Mouse (Mus musculus) stomach, embryonic 15.5 days (tissue): Measurements from ENCODE around the gene Cbx2. TPM values are rescaled to one million over a fixed set of nuclear protein-coding genes. Genes with fewer than 3 reads are reported as not detected.
A peak's percentile ranks its signal among the peaks of the same experiment; 100 is the strongest.

Source experiments
- ATAC-seq: fragments of 200-750 bp; cut with Nextera tagmentation; 2 replicates; pipeline ENCODE4 v1.8.0; 2017; ENCODE audit warnings: low read depth, moderate number of reproducible peaks, moderate TSS enrichment; ENCODE audit not compliant: insufficient read depth, low FRiP score
- H3K27ac ChIP-seq: fragments of 300-500 bp; sonication (generic); 2 replicates; pipeline ENCODE4 v1.5.1; 2015; ENCODE audit warnings: mild to moderate bottlenecking, inconsistent platforms
- H3K27me3 ChIP-seq: fragments of 300-500 bp; sonication (generic); replicated peaks from 2 replicates; pipeline ENCODE4 v1.6.1; 2015; ENCODE audit warnings: inconsistent platforms
- H3K36me3 ChIP-seq: fragments of 300-500 bp; sonication (generic); 2 replicates; pipeline ENCODE4 v1.6.1; 2015; ENCODE audit warnings: inconsistent platforms
- H3K4me1 ChIP-seq: fragments of 300-500 bp; sonication (generic); 2 replicates; pipeline ENCODE4 v1.6.1; 2015; ENCODE audit warnings: inconsistent platforms
- H3K4me2 ChIP-seq: fragments of 300-500 bp; sonication (generic); 2 replicates; pipeline ENCODE4 v1.6.1; 2015; ENCODE audit warnings: mild to moderate bottlenecking, inconsistent platforms
- H3K4me3 ChIP-seq: fragments of 300-500 bp; sonication (generic); replicated peaks from 2 replicates; pipeline ENCODE4 v1.5.1; 2015; ENCODE audit warnings: inconsistent platforms
- H3K9ac ChIP-seq: fragments of 300-500 bp; sonication (generic); 2 replicates; pipeline ENCODE4 v1.6.1; 2015; ENCODE audit warnings: inconsistent platforms
- H3K9me3 ChIP-seq: fragments of 300-500 bp; sonication (generic); 2 replicates; pipeline ENCODE4 v1.6.1; 2016; ENCODE audit warnings: inconsistent platforms
- WGBS: fragments of 180-500 bp; shearing (Covaris S2); methylation state at CpG from one replicate; pipeline ENCODE4 v1.1.7; 2015; 5-methylcytosine and 5-hydroxymethylcytosine counted together
- polyA plus RNA-seq: library from polyadenylated mRNA; unstranded; fragments of >200 nt; fragmentation: Nextera tagmentation; extraction: Ambion mirVana; gene quantifications from 2 replicates; pipeline ENCODE4 v1.2.1, GENCODE M21; 2015

Cbx2 gene
- polyA plus RNA-seq, 1 experiment from 2014 or later = 21.3 TPM

DNA sequence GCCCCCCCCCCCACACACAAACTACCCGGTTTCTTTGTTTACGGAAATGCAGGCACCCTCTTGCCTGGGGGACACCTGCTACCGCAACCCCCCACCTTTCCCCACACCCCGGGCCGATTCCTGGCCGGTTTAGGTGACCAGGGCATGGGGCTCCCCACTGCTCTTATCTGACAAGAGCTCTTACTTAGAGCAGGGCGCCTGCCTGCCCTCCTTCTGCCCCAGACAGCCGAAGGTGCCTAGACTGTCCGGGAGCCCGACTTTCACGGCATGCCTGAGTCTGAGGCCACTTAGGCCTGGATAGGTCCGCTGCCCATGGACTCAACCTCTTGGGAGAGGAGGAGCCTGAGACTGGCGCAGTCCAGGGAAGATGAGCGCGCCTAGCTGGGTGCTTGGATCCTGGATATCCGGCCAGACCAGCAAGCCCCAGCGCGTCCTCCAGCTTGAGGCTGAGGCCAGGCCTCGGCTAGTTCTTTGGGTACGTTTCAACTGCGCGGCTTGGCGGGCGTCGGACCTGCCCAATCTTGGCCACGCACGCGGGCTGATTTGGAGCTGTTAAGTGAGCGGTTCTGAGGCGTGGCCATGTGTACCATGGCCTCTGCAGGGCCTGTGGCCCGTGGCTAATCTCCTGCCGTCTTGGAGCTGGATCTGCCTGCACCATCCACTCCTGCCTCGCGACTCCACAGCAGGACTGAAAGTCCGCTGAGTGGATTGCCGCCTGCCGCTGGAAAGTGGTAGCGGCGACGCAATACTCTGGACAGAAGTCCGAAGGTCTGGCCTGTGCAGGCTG lies 22.0 kb downstream of the Cbx2 start:
- Histone ChIP-seq H3K4me3 (0 out of 2 replicates have a peak overlapping the region, but pooled peaks have one; percentile 13), H3K9me3 (no peaks in the 10 kb centered on the region), H3K9ac (no peak overlapping the region), H3K27ac (no peak overlapping the region), H3K4me1 (peaks cover 54% of the 10 kb centered on the region), H3K36me3 (no peaks in the 10 kb centered on the region), H3K4me2 (peak overlapping the region; percentile 35), H3K27me3 (peaks cover 84% of the 10 kb centered on the region)
- 2% methylated on average over 41 of the region's 41 CpGs for WGBS
- ATAC-seq = no peak

DNA sequence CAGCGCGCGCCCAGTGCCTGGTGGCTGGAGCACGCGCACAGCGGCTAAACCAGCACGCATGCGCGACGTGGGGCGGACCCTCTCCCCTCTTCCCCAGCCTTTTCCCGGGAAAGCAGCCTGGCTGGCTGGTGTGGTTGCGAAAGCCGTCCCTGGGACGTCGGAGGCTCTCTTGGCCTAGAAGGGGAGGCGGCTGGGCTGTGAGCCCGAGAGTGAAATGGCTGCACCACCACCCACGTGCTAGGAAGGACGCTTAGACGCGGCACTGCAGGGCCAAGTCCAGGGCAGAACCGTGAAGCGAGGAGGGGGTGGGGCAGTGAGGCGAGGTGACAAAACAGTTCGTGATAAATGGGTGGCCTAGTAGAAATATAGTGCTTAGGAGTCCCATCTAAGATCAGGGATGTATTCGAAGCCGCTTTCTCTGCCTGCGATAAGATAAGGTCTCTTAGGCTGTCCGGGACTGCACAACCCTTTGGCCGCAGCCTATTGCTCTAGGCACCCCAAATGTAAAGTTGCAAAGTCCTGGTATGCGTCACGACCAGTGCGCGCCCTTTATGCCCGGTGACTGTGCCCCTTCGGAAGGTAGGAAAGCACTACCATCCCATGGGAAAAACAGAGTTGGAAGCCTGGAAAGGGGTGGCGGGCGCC lies 24.0 kb downstream of the Cbx2 start:
- ATAC-seq = 0 out of 2 replicates have a peak, but pooled peaks have one; percentile 23
- 1% methylated on average over 39 of the region's 39 CpGs for WGBS
- peaks cover 39% of the 10 kb centered on the region for H3K4me1 ChIP-seq
- H3K36me3 ChIP-seq = no peaks in the 10 kb centered on the region
- peak overlapping the region; percentile 31 for H3K4me3 ChIP-seq
- no peaks in the 10 kb centered on the region for H3K9me3 ChIP-seq
- peaks cover 99% of the 10 kb centered on the region for H3K27me3 ChIP-seq
- H3K9ac ChIP-seq = no peak overlapping the region
- peak overlapping the region; percentile 55 for H3K4me2 ChIP-seq
- H3K27ac ChIP-seq = no peak overlapping the region

DNA sequence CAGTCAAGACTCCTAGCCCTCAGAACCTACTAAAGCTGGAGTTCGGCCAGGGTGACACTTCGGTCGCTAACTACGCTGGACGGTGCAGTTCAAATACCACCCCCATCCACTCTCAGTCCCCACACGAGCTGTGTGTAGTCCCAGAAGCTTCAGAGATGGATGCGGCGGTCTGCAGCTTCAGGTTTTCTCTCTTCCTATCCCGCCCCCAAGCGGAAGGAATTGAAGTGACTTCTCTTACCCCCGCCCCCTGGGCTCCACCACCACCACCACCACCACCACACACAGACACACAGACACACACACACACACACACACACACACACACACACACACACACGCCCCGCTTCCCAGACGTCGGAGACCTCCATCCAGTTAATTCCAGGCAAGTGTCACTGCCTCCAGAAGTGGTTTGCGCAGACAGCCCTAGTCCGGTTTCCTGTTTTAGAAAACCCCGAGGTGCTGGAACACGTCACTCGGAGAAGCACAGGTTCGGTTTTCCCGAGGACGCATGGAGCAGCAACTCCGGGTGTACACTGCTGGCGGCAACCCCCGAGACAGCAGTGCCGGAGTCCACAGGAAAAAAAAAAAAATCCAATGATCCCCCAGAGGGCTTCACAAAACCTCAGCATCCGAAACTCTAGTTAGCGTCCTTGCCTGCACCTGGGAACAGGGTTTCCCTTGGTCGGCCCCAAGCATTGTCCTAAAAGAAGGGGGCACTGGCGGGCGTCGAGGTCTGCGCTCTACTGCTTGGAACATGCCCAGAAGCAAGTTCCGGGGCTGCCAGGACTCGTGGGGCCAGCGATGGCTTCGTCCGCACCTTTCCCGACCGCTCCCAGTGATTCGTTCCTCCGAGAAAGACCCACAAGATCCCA lies 24.7 kb downstream of the Cbx2 start:
- Histone ChIP-seq H3K9me3 (no peaks in the 10 kb centered on the region), H3K4me1 (peaks cover 38% of the 10 kb centered on the region), H3K4me3 (peak overlapping the region; percentile 31)

DNA sequence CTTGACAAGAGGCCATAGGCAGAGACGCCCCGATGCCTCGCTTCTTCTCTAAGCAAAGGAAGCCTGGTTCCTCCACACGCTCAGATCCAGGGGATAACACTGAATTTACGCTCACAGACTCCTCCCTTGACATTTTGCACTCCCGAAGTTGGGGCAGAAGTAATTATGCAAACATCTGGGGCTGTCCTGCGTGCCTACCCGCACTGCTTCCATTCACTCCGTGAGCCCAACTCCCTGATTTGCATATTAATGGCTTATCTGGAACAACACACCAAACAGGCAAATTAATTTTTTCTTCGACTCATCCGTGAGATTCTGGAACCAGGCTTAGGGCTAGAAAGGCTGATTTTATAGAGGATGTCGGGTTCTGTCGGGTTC lies 25.4 kb downstream of the Cbx2 start:
- H3K4me2 ChIP-seq = peak overlapping the region; percentile 55
- peaks cover 99% of the 10 kb centered on the region for H3K27me3 ChIP-seq
- peaks cover 39% of the 10 kb centered on the region for H3K4me1 ChIP-seq
- no peak for ATAC-seq
- no peaks in the 10 kb centered on the region for H3K9me3 ChIP-seq
- WGBS = 2% methylated on average over 13 of the region's 13 CpGs
- H3K27ac ChIP-seq = no peak overlapping the region
- no peak overlapping the region for H3K9ac ChIP-seq
- H3K36me3 ChIP-seq = no peaks in the 10 kb centered on the region
- H3K4me3 ChIP-seq = peak overlapping the region; percentile 14

More for the DNA sequence above, 24.7 kb downstream of the Cbx2 start:
- WGBS = 1% methylated on average over 43 of the region's 43 CpGs
- no peak for ATAC-seq
- H3K27ac ChIP-seq = no peak overlapping the region
- H3K9ac ChIP-seq = no peak overlapping the region
- H3K4me2 ChIP-seq = peak overlapping the region; percentile 55
- peaks cover 99% of the 10 kb centered on the region for H3K27me3 ChIP-seq
- H3K36me3 ChIP-seq = no peaks in the 10 kb centered on the region

DNA sequence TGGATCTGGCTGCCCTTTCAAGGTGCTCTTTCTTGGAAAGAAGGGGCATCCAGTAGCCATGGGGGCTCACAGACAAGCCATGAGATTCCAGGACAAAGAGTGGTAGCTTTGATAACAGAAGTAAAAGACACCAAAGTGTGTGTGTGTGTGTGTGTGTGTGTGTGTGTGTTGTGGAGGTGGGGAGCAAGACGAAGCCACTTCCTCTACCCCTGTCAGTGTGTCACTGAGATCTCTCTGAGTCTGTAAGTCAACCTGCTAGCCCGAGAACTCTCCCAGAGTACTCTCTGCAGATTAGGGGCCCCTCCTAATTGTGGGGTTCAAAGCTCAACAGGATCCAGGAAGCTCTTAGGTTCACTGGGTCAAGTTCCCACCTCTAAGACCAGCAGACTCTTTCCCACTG lies 27.6 kb downstream of the Cbx2 start:
- no peaks in the 10 kb centered on the region for H3K9me3 ChIP-seq
- H3K9ac ChIP-seq = no peak overlapping the region
- H3K4me3 ChIP-seq = no peak overlapping the region
- peaks cover 96% of the 10 kb centered on the region for H3K27me3 ChIP-seq
- 3% methylated on average over 2 of the region's 2 CpGs for WGBS
- H3K4me2 ChIP-seq = no peak overlapping the region
- no peaks in the 10 kb centered on the region for H3K36me3 ChIP-seq
- no peak for ATAC-seq
- H3K27ac ChIP-seq = no peak overlapping the region
- peaks cover 47% of the 10 kb centered on the region for H3K4me1 ChIP-seq

DNA sequence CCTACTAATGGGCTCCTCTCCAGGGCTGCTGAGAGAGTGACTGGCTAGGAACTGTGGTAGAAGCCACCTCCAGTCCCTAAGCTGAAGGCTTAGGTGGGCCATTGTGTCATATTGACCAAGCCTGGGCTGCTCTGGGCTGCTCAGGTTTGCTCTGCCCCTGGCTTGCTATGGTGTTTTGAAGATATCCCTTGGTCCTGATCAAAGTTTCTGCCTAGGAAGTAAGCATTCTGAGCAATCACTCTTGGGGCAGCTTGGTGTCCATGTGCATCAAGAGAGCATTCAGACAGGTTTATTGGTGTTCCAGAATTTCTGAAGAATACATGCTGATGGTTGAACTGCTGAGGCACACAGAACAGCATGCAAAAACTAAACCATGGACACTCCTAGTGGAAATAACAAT lies 28.7 kb downstream of the Cbx2 start:
- H3K4me1 ChIP-seq = peaks cover 50% of the 10 kb centered on the region
- no peaks in the 10 kb centered on the region for H3K9me3 ChIP-seq
- no peak overlapping the region for H3K27ac ChIP-seq
- no peak for ATAC-seq
- H3K27me3 ChIP-seq = peaks cover 91% of the 10 kb centered on the region
- no peaks in the 10 kb centered on the region for H3K36me3 ChIP-seq
- H3K4me3 ChIP-seq = no peak overlapping the region
- H3K4me2 ChIP-seq = no peak overlapping the region
- H3K9ac ChIP-seq = no peak overlapping the region

DNA sequence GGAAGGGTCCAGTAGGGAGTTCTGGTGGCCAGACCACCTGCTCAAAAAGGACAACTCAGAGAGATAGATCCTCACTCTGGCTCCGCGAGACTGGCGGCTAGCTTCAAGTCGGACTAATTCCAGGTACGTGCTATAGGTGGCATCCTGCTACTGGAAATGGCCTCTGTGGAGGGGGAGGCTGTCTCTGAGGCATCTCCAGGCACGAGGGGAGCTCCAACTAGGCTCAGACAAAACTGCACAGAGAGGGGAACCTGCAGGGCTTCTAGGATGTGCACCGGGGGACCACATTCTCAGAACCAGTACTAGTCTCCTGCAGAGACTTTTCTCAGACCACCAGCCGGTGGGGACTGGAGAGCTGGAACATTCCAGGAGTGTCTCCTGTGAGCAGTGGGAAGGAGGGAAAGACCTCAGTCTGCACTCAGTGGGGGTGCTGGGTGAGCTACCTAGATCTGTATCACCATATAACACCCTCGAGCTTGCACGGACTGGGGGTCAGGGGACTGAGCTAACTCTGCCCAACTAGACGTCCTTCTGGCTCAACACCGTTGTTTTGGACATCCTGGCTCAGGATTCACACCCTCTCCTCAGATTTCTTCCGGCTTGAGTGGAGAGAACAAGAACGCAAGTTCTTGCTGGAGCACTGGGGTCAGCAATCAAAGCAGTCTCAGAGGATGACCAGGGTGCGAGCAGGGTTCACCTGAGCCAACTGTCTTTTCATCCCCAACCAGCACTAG lies 29.3 kb downstream of the Cbx2 start:
- no peaks in the 10 kb centered on the region for H3K36me3 ChIP-seq
- WGBS = 7% methylated on average over 15 of the region's 15 CpGs
- no peak overlapping the region for H3K4me3 ChIP-seq
- H3K9me3 ChIP-seq = no peaks in the 10 kb centered on the region
- peaks cover 46% of the 10 kb centered on the region for H3K4me1 ChIP-seq
- H3K27ac ChIP-seq = no peak overlapping the region; the same call in 1 of the 2 replicates
- ATAC-seq = no peak
- peaks cover 85% of the 10 kb centered on the region for H3K27me3 ChIP-seq
- no peak overlapping the region for H3K9ac ChIP-seq
- H3K4me2 ChIP-seq = no peak overlapping the region

DNA sequence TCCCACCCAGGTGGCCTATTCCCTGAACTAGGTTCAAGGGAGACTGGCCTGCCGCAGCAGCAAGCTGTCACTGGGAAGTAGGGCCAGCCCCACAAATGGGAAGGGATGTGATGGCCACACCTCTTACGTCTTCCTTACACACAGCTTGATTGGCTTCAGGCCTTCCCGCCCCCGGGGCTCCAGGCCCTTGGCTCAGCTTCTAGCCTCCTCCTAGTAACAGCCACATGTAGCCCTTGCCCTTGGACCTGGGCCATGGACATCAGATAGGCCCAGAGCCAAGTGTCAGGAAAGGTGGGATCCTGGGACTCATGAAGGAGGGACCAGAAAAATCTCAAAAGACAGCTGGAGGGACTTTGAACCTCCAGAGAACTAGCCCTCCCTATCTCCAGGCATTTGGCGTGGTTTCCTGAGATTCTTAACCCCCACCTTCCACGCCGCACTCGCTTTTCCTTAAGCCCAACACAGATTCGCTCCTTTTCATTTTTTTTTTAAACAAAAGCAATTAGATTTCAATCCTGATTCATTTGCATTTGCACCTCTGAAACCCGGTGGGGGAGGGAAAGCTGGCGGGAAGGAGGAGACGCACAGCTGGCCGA lies 30.0 kb downstream of the Cbx2 start:
- Histone ChIP-seq H3K27me3 (peaks cover 84% of the 10 kb centered on the region), H3K4me1 (peaks cover 48% of the 10 kb centered on the region)
- ATAC-seq = peak; percentile 57; the same call in 1 of the 2 replicates

DNA sequence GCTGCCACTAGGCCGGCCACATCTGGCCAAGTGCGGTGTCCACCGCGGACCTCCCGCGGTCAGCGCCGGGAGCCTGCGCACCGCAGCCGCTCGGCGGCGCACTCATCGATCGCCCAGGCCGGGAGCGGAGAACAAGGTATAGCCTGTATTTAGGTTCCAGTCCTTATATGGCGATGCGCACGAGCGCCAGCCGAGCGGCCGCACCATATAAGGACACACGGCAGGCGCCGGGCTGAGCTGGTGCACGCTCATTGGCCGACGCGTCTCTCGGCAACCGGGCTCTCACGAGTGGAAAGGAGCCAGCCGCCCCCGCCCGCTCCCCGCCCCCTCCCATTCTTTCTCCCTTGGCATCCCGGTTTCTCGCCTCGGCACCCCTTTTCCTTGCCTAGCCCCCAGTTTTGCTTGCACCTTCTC lies 30.5 kb downstream of the Cbx2 start:
- Histone ChIP-seq H3K27ac (peak overlapping the region; percentile 76; the same call in 1 of the 2 replicates), H3K27me3 (peaks cover 84% of the 10 kb centered on the region), H3K9ac (peak overlapping the region; percentile 9; the same call in 1 of the 2 replicates), H3K36me3 (no peaks in the 10 kb centered on the region), H3K4me1 (peaks cover 50% of the 10 kb centered on the region), H3K4me3 (peak overlapping the region; percentile 42), H3K4me2 (peak overlapping the region; percentile 89), H3K9me3 (no peaks in the 10 kb centered on the region)
- peak; percentile 88 for ATAC-seq
- under 1% methylated on average over 38 of the region's 42 CpGs for WGBS

More for the DNA sequence above, 30.0 kb downstream of the Cbx2 start:
- Histone ChIP-seq H3K9me3 (no peaks in the 10 kb centered on the region), H3K9ac (peak overlapping the region; percentile 9; the same call in 1 of the 2 replicates), H3K36me3 (no peaks in the 10 kb centered on the region), H3K4me2 (peak overlapping the region; percentile 89), H3K4me3 (peak overlapping the region; percentile 42), H3K27ac (peak overlapping the region; percentile 76)
- WGBS = 4% methylated on average over 13 of the region's 13 CpGs

DNA sequence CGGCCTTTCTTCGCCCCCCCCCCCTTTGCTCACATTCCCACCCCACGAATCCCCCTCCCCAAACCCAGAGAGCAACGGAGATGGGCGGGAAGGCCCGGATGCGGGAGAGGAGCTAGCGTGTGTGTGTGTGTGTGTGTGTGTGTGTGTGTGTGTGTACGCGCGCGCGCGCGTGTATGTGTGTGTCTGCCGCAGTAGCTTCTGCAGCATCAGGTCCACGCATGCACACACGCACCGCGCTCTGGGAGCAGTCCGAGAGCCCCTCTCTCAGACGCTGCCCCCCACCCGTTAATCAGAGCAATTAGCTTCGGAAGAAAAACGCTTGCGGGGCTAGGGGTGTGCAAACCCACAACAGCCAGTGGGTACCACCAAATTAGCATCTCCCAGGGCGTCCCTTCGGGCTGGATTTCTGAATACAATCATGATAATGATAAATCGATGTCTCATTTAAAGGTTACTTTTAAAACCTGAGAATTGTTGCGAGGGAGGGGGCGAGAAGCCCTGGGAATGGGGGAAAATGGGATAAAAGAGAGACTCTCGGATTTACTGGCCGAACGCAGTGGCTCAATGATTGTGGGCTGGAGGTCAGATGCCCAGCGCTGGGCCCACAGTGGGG lies 31.1 kb downstream of the Cbx2 start:
- no peaks in the 10 kb centered on the region for H3K9me3 ChIP-seq
- H3K27ac ChIP-seq = peak overlapping the region; percentile 21; the same call in 1 of the 2 replicates
- H3K4me1 ChIP-seq = peaks cover 56% of the 10 kb centered on the region
- peak overlapping the region; percentile 42 for H3K4me3 ChIP-seq
- ATAC-seq = no peak
- no peaks in the 10 kb centered on the region for H3K36me3 ChIP-seq
- H3K27me3 ChIP-seq = peaks cover 84% of the 10 kb centered on the region
- peak overlapping the region; percentile 89 for H3K4me2 ChIP-seq
- H3K9ac ChIP-seq = no peak overlapping the region
- under 1% methylated on average over 33 of the region's 35 CpGs for WGBS
